Mouse (Mus musculus) kidney, adult 2 months (tissue): ENCODE measurements around the gene Cela1. TPM values are rescaled to one million over a fixed set of nuclear protein-coding genes. Genes with fewer than 3 reads are reported as not detected.
A peak's percentile ranks its signal among the peaks of the same experiment; 100 is the strongest.

Source experiments
- DNase-seq: peaks from one replicate; pipeline ENCODE4 v3.0.0; 2021
- H3K27ac ChIP-seq: fragments of 200-500 bp; 2 replicates; pipeline ENCODE4 v1.5.1; 2012; ENCODE audit warnings: low read depth, low read length, control low read depth, inconsistent platforms; ENCODE audit not compliant: insufficient read depth
- H3K27me3 ChIP-seq: fragments of 200-500 bp; replicated peaks from 2 replicates; pipeline ENCODE4 v1.6.1; 2012; ENCODE audit warnings: mild to moderate bottlenecking, moderate library complexity, low read length, inconsistent platforms; ENCODE audit not compliant: control insufficient read depth, insufficient read depth
- H3K36me3 ChIP-seq: fragments of 200-500 bp; 2 replicates; pipeline ENCODE4 v1.6.1; 2012; ENCODE audit warnings: mild to moderate bottlenecking, moderate library complexity, low read length, inconsistent platforms; ENCODE audit not compliant: control insufficient read depth, insufficient read depth
- H3K4me1 ChIP-seq: fragments of 200-500 bp; 2 replicates; pipeline ENCODE4 v1.6.1; 2011; ENCODE audit warnings: low read length; ENCODE audit not compliant: control insufficient read depth, insufficient read depth
- H3K4me3 ChIP-seq: fragments of 200-500 bp; 2 replicates; pipeline ENCODE4 v1.5.1; 2011; ENCODE audit warnings: mild to moderate bottlenecking, low read depth, low read length, control low read depth; ENCODE audit not compliant: insufficient read depth
- CTCF ChIP-seq: fragments of 200-500 bp; conservative IDR thresholded peaks from 2 replicates; pipeline ENCODE4 v1.5.1; 2011; ENCODE audit warnings: low read depth, mild to moderate bottlenecking, control low read depth, low read length, moderate library complexity, mixed read lengths; ENCODE audit not compliant: insufficient read depth, insufficient read length
- POLR2A ChIP-seq: fragments of 200-500 bp; IDR thresholded peaks from one replicate; pipeline ENCODE4 v1.6.1; 2011; ENCODE audit warnings: low read depth, low read length, control low read depth
- WGBS: fragments of 180-500 bp; shearing (Covaris S2); methylation state at CpG from one replicate; pipeline ENCODE4 v1.1.7; 2018; 5-methylcytosine and 5-hydroxymethylcytosine counted together
- polyA plus RNA-seq: library from polyadenylated mRNA; depleted of rRNA; stranded (reverse); fragments of >200 nt; gene quantifications from 2 replicates; pipeline ENCODE4 v1.2.3, GENCODE M21; 2012

Gene Cela1
- polyA plus RNA-seq, 1 experiment = 456 TPM

DNA sequence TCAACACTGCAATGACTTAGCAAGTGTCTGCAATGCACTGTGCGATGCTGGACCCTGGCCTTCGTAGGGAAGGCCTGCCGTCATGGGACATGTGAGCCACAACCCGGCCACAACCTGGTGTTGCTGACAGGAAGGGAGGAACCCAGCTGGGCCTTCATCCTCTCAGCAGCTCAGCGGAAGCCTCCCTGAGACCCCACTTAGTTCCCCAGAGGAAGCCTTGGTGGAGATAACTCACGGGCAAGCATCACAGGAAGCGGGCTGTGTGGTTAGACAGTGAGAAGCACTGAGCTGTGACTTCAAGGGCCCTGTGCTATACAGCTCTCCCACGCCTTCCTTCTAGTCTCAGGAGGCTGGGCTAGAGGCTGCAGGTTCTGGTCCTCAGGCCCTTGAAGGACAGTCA is 18.5 kb upstream of the Cela1 start:
- Histone ChIP-seq H3K27me3 (no peaks in the 10 kb centered on the region), H3K27ac (no peak overlapping the region), H3K4me3 (no peak overlapping the region), H3K4me1 (peaks cover 11% of the 10 kb centered on the region), H3K36me3 (no peaks in the 10 kb centered on the region)
- WGBS = 72% methylated on average over 8 of the region's 8 CpGs
- DNase-seq = no peak
- no peak for TF ChIP-seq POLR2A

DNA sequence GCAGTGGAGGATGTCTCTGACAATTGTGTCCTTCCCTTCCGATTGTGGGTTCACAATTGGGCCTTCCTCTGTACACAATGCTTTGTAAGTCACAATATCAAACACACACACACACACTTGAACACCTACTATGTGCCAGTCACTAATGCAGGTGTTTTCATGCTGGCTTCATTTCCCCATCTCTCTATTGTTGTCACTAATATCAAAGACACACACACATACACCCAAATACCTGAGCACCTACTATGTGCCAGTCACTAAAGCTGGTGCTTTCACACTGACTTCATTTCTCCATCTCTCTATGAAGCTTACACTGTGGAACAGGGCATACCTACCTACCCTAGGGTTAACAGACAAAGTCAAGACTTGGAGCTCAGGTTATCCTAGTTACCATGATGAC is 17.7 kb upstream of the Cela1 start:
- WGBS = 88% methylated on average over 1 of the region's 1 CpGs
- TF ChIP-seq CTCF (no peak), POLR2A (no peak)
- Histone ChIP-seq H3K27me3 (no peaks in the 10 kb centered on the region), H3K4me1 (0 out of 2 replicates have a peak, but pooled peaks cover 4% of the 10 kb centered on the region), H3K36me3 (no peaks in the 10 kb centered on the region), H3K27ac (no peak overlapping the region), H3K4me3 (no peak overlapping the region)
- no peak for DNase-seq

- no peaks in the 10 kb centered on the region for H3K4me1 ChIP-seq
- TF ChIP-seq CTCF (no peak), POLR2A (no peak)
- 23% methylated on average over 17 of the region's 17 CpGs for WGBS
- H3K27ac ChIP-seq = no peak overlapping the region
- no peak for DNase-seq
- H3K36me3 ChIP-seq = no peaks in the 10 kb centered on the region
- no peak overlapping the region for H3K4me3 ChIP-seq
- no peaks in the 10 kb centered on the region for H3K27me3 ChIP-seq
Measured at GRCm38 (mm10) chr15:100703913-100704312, 16.2 kb upstream of the Cela1 start.

- 90% methylated on average over 6 of the region's 6 CpGs for WGBS
- no peak for DNase-seq
- no peaks in the 10 kb centered on the region for H3K27me3 ChIP-seq
- TF ChIP-seq POLR2A (no peak), CTCF (no peak)
- H3K36me3 ChIP-seq = no peaks in the 10 kb centered on the region
- no peaks in the 10 kb centered on the region for H3K4me1 ChIP-seq
- no peak overlapping the region for H3K27ac ChIP-seq
- no peak overlapping the region for H3K4me3 ChIP-seq
Measured at GRCm38 (mm10) chr15:100701856-100702255, 14.1 kb upstream of the Cela1 start.

DNA sequence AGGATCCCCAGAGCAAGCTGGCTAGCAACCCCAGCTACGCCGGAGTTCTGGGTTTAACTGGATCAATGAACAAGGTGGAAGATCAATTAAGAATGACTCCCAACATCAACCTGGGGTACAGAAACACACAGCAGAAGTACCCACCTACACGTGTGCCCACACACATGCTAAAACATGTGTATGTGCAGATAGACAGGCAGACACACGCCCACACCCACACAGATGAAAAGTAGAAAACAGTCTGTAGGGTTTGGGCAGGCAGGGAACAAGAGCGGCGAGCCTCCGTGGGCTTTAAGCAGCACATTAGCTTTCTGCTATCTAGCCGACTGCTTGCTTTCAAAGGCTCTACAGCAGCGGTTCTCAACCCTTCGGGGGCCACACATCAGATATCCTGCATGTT is 13.4 kb upstream of the Cela1 start:
- no peaks in the 10 kb centered on the region for H3K36me3 ChIP-seq
- H3K4me1 ChIP-seq = no peaks in the 10 kb centered on the region
- WGBS = 77% methylated on average over 10 of the region's 10 CpGs
- H3K27me3 ChIP-seq = no peaks in the 10 kb centered on the region
- no peak overlapping the region for H3K4me3 ChIP-seq
- no peak for DNase-seq
- TF ChIP-seq POLR2A (no peak), CTCF (no peak)
- no peak overlapping the region for H3K27ac ChIP-seq

- H3K4me3 ChIP-seq = no peak overlapping the region
- H3K27ac ChIP-seq = no peak overlapping the region
- no peaks in the 10 kb centered on the region for H3K36me3 ChIP-seq
- TF ChIP-seq POLR2A (no peak), CTCF (no peak)
- 86% methylated on average over 5 of the region's 5 CpGs for WGBS
- no peak for DNase-seq
- no peaks in the 10 kb centered on the region for H3K27me3 ChIP-seq
- no peaks in the 10 kb centered on the region for H3K4me1 ChIP-seq
Measured at GRCm38 (mm10) chr15:100700424-100700823, 12.7 kb upstream of the Cela1 start.

GRCm38 (mm10) chr15:100699386-100699785 is 11.7 kb upstream of the Cela1 start:
- TF ChIP-seq POLR2A (no peak), CTCF (no peak)
- H3K36me3 ChIP-seq = no peaks in the 10 kb centered on the region
- H3K27ac ChIP-seq = no peak overlapping the region
- H3K4me3 ChIP-seq = no peak overlapping the region
- no peaks in the 10 kb centered on the region for H3K27me3 ChIP-seq
- 67% methylated on average over 6 of the region's 6 CpGs for WGBS
- no peaks in the 10 kb centered on the region for H3K4me1 ChIP-seq
- DNase-seq = no peak

GRCm38 (mm10) chr15:100698078-100698477 is 10.4 kb upstream of the Cela1 start:
- peak; percentile 55 for DNase-seq
- Histone ChIP-seq H3K4me1 (no peaks in the 10 kb centered on the region), H3K4me3 (no peak overlapping the region), H3K27ac (no peak overlapping the region), H3K27me3 (no peaks in the 10 kb centered on the region), H3K36me3 (no peaks in the 10 kb centered on the region)
- 44% methylated on average over 10 of the region's 10 CpGs for WGBS
- TF ChIP-seq POLR2A (no peak), CTCF (no peak)
